Mouse (Mus musculus): ENCODE measurements around the gene Slc25a35. TPM values are rescaled to one million over a fixed set of nuclear protein-coding genes. Genes with fewer than 3 reads are reported as not detected.

The Slc25a35 gene
- total and polyA plus RNA-seq, 2 experiments from 2014 or later: 1.3 to 1.4 TPM

DNA sequence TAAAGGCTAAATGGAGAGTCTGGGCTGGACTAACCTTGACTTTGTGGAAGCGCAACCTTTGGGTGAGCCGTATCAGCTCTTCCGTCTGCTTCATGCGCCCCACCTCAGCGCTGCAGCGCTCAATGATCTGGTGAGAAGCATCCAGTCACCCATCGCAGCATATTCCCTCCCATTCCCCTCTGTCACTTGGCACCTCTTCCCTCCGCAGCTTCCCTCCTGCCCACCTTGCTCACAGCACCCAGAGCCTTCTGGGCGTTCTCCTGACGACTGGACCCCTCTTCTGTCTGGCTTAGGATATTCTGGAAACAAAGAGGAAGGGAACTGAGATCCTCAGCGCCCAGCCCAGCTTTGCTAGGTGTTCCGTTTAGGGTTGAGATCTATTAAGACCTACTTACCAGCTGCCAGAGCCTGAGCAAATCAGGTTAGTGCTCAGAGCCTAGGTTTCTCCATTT lies 20.4 kb upstream of the Slc25a35 start:
- 3% methylated on average over 12 of the region's 12 CpGs for WGBS
- no peaks in the 10 kb centered on the region for H3K27me3 ChIP-seq (ENCODE audit: insufficient read depth, low read length)
- H3K4me3 ChIP-seq (ENCODE audit: low read depth, low read length): peak overlapping the region; percentile 33
- peak; percentile 77 for DNase-seq
- peak; percentile 91 for ATAC-seq
- no peaks in the 10 kb centered on the region for H3K4me1 ChIP-seq (ENCODE audit: insufficient read depth)
- peak overlapping the region; percentile 51 for H3K4me2 ChIP-seq (ENCODE audit: low read depth)
- H3K9me3 ChIP-seq (ENCODE audit: low read length): no peaks in the 10 kb centered on the region
- no peaks in the 10 kb centered on the region for H3K36me3 ChIP-seq (ENCODE audit: insufficient read depth)
- no peak for TF ChIP-seq CTCF (IDR thresholded peaks at IDR 0.05; ENCODE audit: low read depth)
- H3K27ac ChIP-seq (ENCODE audit: low read depth, low read length): peak overlapping the region; percentile 74
- H3K9ac ChIP-seq: peak overlapping the region; percentile 51

DNA sequence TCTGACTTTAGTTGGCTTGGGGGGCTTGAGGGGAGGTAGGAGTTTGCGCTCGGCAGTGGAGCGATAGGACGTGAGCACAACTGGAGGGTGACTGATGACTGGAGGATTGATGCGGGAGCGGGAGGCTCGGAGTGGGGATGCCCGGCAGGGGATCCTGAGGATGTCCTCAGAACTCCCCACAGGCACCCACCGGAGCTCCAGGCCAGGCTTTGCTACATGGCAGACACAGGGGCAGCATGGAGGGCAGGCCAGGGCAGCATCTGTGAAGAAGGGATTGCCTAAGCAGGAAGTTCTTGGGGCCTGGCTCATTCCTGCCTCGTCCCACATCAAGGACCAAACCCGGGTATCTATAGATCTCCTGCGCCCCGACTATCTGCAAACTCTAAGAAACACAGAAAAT lies 14.0 kb upstream of the Slc25a35 start:
- Histone ChIP-seq H3K4me1 (ENCODE audit: insufficient read depth) (0 out of 2 replicates have a peak, but pooled peaks cover 3% of the 10 kb centered on the region), H3K4me3 (ENCODE audit: low read depth, low read length) (peak overlapping the region; percentile 33; the same call in 1 of the 2 replicates), H3K27ac (ENCODE audit: low read depth, low read length) (no peak overlapping the region), H3K9ac (no peak overlapping the region), H3K36me3 (ENCODE audit: insufficient read depth) (no peaks in the 10 kb centered on the region), H3K27me3 (ENCODE audit: insufficient read depth, low read length) (peaks cover 8% of the 10 kb centered on the region; the same call in 1 of the 2 replicates), H3K9me3 (ENCODE audit: low read length) (no peaks in the 10 kb centered on the region), H3K4me2 (ENCODE audit: low read depth) (peak overlapping the region; percentile 56)
- DNase-seq (no peak), ATAC-seq (no peak)
- no peak for TF ChIP-seq CTCF (IDR thresholded peaks at IDR 0.05; ENCODE audit: low read depth)
- 15% methylated on average over 13 of the region's 13 CpGs for WGBS

DNA sequence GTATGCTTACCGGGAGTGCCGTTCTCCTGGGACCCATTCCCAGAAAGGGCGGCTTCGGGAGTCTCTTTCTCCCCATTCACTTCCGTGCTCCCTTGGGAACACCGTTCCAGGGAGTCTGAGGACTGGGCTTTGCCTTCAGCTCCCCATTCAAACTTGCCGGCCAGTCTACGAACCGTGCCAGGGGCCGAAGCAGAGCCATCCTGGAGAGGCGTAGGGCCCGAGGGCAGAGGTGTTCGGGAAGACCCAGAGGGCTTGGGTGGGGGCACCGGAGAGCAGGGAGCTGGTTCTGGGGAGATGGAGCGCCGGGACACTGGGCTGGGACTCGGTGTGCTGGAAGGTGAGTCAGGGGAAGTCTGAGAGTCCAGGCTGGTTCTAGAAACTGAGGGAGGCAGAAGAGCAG lies 13.5 kb upstream of the Slc25a35 start:
- TF ChIP-seq CTCF (IDR thresholded peaks at IDR 0.05; ENCODE audit: low read depth): no peak
- no peak overlapping the region for H3K27ac ChIP-seq (ENCODE audit: low read depth, low read length)
- peak overlapping the region; percentile 33 for H3K4me3 ChIP-seq (ENCODE audit: low read depth, low read length)
- DNase-seq (peak; percentile 25), ATAC-seq (no peak; the same call in 1 of the 2 replicates)
- no peaks in the 10 kb centered on the region for H3K9me3 ChIP-seq (ENCODE audit: low read length)
- 1% methylated on average over 17 of the region's 17 CpGs for WGBS
- H3K9ac ChIP-seq: peak overlapping the region; percentile 49
- H3K27me3 ChIP-seq (ENCODE audit: insufficient read depth, low read length): peaks cover 8% of the 10 kb centered on the region; the same call in 1 of the 2 replicates
- H3K36me3 ChIP-seq (ENCODE audit: insufficient read depth): no peaks in the 10 kb centered on the region
- H3K4me1 ChIP-seq (ENCODE audit: insufficient read depth): 0 out of 2 replicates have a peak, but pooled peaks cover 3% of the 10 kb centered on the region
- H3K4me2 ChIP-seq (ENCODE audit: low read depth): peak overlapping the region; percentile 56

DNA sequence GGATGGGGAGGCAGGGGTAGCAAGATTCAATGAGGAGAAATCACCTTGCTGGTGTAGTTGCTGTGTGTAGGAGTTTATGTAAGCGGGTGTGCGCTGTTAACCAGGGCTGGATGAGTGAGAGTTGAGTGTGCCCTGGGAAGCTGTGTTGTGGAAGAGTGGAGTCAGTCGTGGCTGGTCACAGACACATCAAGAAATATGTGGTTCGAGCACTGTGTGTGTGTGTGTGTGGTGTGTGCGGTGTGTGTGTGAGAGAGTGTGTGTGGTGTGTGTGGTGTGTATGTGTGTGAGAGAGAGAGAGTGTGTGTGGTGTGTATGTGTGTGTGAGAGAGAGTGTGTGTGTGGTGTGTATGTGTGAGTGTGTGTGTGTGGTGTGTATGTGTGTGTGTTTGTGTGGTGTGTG lies 12.5 kb upstream of the Slc25a35 start:
- H3K27ac ChIP-seq (ENCODE audit: low read depth, low read length): no peak overlapping the region
- H3K9me3 ChIP-seq (ENCODE audit: low read length): no peaks in the 10 kb centered on the region
- TF ChIP-seq CTCF (IDR thresholded peaks at IDR 0.05; ENCODE audit: low read depth): no peak
- H3K9ac ChIP-seq: no peak overlapping the region
- 0 out of 2 replicates have a peak, but pooled peaks cover 3% of the 10 kb centered on the region for H3K4me1 ChIP-seq (ENCODE audit: insufficient read depth)
- no peak for DNase-seq
- no peak for ATAC-seq
- peaks cover 8% of the 10 kb centered on the region; the same call in 1 of the 2 replicates for H3K27me3 ChIP-seq (ENCODE audit: insufficient read depth, low read length)
- 64% methylated on average over 5 of the region's 5 CpGs for WGBS
- H3K4me3 ChIP-seq (ENCODE audit: low read depth, low read length): no peak overlapping the region
- no peaks in the 10 kb centered on the region for H3K36me3 ChIP-seq (ENCODE audit: insufficient read depth)
- H3K4me2 ChIP-seq (ENCODE audit: low read depth): peak overlapping the region; percentile 56

DNA sequence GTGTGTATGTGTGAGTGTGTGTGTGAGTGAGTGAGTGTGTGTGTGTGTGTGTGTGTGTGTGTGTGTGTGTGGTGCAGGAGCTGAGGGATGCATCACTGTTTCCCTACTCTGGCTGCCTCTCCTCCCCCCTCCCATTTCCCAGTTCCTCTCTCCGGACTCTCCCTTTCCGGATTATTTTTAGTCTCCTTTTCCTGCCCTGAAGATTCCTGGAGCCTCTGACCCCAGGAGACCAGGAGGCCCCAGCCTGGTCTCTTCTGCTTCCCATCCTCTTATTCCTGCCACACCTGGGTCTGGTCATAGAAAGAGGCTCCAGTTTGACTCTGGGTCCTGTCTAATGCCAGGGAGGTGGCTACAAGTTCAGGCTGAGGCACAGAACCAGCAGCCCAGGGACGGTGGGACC lies 11.8 kb upstream of the Slc25a35 start:
- TF ChIP-seq CTCF (IDR thresholded peaks at IDR 0.05; ENCODE audit: low read depth): no peak
- Histone ChIP-seq H3K27ac (ENCODE audit: low read depth, low read length) (no peak overlapping the region), H3K36me3 (ENCODE audit: insufficient read depth) (no peaks in the 10 kb centered on the region), H3K4me2 (ENCODE audit: low read depth) (no peak overlapping the region), H3K9ac (no peak overlapping the region), H3K27me3 (ENCODE audit: insufficient read depth, low read length) (peaks cover 8% of the 10 kb centered on the region; the same call in 1 of the 2 replicates), H3K9me3 (ENCODE audit: low read length) (no peaks in the 10 kb centered on the region), H3K4me1 (ENCODE audit: insufficient read depth) (0 out of 2 replicates have a peak, but pooled peaks cover 3% of the 10 kb centered on the region), H3K4me3 (ENCODE audit: low read depth, low read length) (no peak overlapping the region)
- DNase-seq (no peak), ATAC-seq (no peak)
- WGBS: 52% methylated on average over 3 of the region's 3 CpGs

DNA sequence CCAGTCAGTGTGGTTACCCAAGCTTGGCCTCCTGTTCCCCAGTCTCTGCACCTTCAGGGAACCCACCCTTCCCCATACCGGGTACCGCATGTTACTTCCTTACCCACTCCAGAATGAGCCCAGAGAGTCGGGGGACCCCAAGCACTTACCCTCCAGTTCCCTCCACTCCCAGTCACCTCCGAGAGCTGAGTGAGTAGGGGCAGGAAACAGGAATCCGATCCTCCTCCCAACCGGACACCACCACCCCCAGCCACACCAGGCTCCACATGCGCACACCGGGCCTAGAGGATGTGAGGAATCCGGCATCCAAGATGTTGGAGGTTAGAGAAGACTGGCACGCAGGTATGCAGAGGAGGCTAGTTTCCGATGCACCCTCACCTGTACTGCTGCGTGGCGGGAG lies 11.2 kb upstream of the Slc25a35 start:
- Histone ChIP-seq H3K27ac (ENCODE audit: low read depth, low read length) (no peak overlapping the region), H3K4me1 (ENCODE audit: insufficient read depth) (0 out of 2 replicates have a peak, but pooled peaks cover 3% of the 10 kb centered on the region), H3K36me3 (ENCODE audit: insufficient read depth) (no peaks in the 10 kb centered on the region), H3K4me3 (ENCODE audit: low read depth, low read length) (no peak overlapping the region), H3K9me3 (ENCODE audit: low read length) (no peaks in the 10 kb centered on the region), H3K27me3 (ENCODE audit: insufficient read depth, low read length) (peaks cover 8% of the 10 kb centered on the region; the same call in 1 of the 2 replicates), H3K9ac (no peak overlapping the region), H3K4me2 (ENCODE audit: low read depth) (no peak overlapping the region)
- TF ChIP-seq CTCF (IDR thresholded peaks at IDR 0.05; ENCODE audit: low read depth): no peak
- DNase-seq: no peak
- no peak for ATAC-seq
- 42% methylated on average over 13 of the region's 13 CpGs for WGBS

DNA sequence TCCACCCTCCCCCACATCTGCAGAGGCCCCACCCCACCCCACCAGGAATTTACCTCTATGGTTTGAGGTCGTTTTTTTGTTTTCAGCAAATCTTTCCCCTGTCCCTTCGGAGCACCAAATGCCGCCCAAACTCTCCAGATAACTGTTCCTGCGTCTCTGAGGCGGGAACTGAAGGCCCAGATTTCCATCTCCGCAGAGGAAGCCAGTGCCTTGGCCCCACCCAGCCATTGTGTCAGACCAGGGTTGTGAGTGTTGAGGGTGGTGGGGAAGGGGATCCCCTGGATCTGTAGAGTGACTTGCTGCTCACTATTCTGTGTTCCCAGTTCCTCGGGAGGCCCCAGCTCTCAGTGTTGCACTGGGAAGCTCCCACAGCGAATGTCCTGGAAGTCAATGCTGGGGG lies 10.6 kb upstream of the Slc25a35 start, which contains the start of gene Arhgef15:
Arhgef15 (minus strand) TSS at position 173 of the 400 bp plus-strand sequence.
- Histone ChIP-seq H3K27ac (ENCODE audit: low read depth, low read length) (no peak within 1 kb of the TSS), H3K27me3 (ENCODE audit: insufficient read depth, low read length) (peaks cover 8% of the 10 kb centered on the region; the same call in 1 of the 2 replicates), H3K4me2 (ENCODE audit: low read depth) (no peak within 1 kb of the TSS), H3K9me3 (ENCODE audit: low read length) (no peaks in the 10 kb centered on the region), H3K9ac (no peak within 1 kb of the TSS), H3K4me3 (ENCODE audit: low read depth, low read length) (no peak within 1 kb of the TSS), H3K4me1 (ENCODE audit: insufficient read depth) (0 out of 2 replicates have a peak, but pooled peaks cover 3% of the 10 kb centered on the region), H3K36me3 (ENCODE audit: insufficient read depth) (no peaks in the 10 kb centered on the region)
- no peak for TF ChIP-seq CTCF (IDR thresholded peaks at IDR 0.05; ENCODE audit: low read depth)
- DNase-seq: no peak
- 44% methylated on average over 8 of the region's 8 CpGs for WGBS
- no peak for ATAC-seq

All from forebrain, postnatal 0 days (tissue).